Mouse (Mus musculus) G1E (cell line): ENCODE results near the gene Fam241a.

Experiments used
- CTCF ChIP-seq: IDR thresholded peaks from 2 replicates; pipeline ENCODE4 v1.5.1; 2012; ENCODE audit warnings: low read depth, low read length, inconsistent platforms, mixed read lengths
- GATA1 ChIP-seq: IDR thresholded peaks from 2 replicates; pipeline ENCODE4 v1.6.1; 2012; ENCODE audit warnings: borderline replicate concordance, low read length, inconsistent platforms, mixed read lengths
- POLR2AphosphoS5 ChIP-seq: IDR thresholded peaks from 2 replicates; pipeline ENCODE4 v1.6.1; 2012; ENCODE audit warnings: low read depth, low read length, inconsistent platforms; ENCODE audit not compliant: insufficient replicate concordance

GRCm38 (mm10) chr3:127929921-127930320 lies 33.8 kb upstream of the Fam241a start:
- no peak for TF ChIP-seq GATA1
- no peak for TF ChIP-seq CTCF
- TF ChIP-seq POLR2AphosphoS5, result no peak
